ENCODE assay signal across 7 mouse cellular contexts in the genomic region with DNA sequence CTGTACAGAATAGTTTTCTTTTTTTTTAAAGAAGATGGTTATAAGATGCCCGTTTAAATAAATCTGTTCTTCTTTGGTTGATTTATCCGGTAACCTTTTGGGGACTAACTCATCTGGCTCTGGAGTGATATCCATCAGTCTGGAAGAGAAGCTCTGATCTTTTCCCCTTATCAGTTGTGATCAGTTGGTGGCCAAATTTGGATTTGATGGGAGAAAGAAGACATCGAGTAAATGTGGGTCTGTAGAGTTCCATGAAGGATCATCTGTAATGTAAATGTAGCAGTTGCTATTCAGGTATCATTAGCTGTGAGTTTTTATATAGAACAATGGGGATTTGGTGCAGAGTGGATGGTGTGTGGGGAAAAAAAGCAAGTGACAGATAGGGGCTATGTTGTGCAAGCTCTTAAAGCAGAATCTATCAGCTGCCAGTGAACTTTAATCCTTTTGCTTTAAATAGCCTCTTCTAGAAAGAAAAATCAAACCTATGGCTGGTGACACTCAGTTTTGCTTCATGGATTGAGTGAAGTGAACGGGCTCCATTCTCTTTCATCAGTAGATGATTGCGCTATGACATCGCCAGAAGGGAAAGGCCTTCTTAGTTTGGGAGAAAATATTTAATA. TPM values are rescaled to one million over a fixed set of nuclear protein-coding genes. Genes with fewer than 3 reads are reported as not detected.
A peak's percentile ranks its signal among the peaks of the same experiment; 100 is the strongest.
DNase-seq lines count a peak whose midpoint lies in the region; ATAC-seq and TF ChIP-seq lines count a peak whose summit lies in the region.

No protein-coding gene starts in this region.

- peak overlapping the region; percentile 95 for H3K27ac ChIP-seq in forebrain, embryonic 10.5 days
- no peak overlapping the region for H3K27ac ChIP-seq in limb, embryonic 14.5 days (replicated peaks; ENCODE audit: low read depth, low read length)
- H3K27ac ChIP-seq in stomach, embryonic 16.5 days (ENCODE audit: low read length) = peak overlapping the region; percentile 6; the same call in 1 of the 2 replicates

- H3K4me1 ChIP-seq in megakaryocyte, embryonic 14.5 days = peaks cover 49% of the 10 kb centered on the region
- peaks cover 26% of the 10 kb centered on the region for H3K4me1 ChIP-seq in forebrain, embryonic 10.5 days
- peaks cover 4% of the 10 kb centered on the region; the same call in 1 of the 2 replicates for H3K4me1 ChIP-seq in limb, embryonic 14.5 days (ENCODE audit: control insufficient read depth, insufficient read depth, low read length)
- peaks cover 8% of the 10 kb centered on the region for H3K4me1 ChIP-seq in stomach, embryonic 16.5 days (ENCODE audit: control insufficient read depth, insufficient read depth, low read length)

- peaks cover 2% of the 10 kb centered on the region for H3K27me3 ChIP-seq in megakaryocyte, embryonic 14.5 days (replicated peaks)
- H3K27me3 ChIP-seq in forebrain, embryonic 10.5 days (ENCODE audit: poor library complexity, severe bottlenecking) = no peaks in the 10 kb centered on the region
- H3K27me3 ChIP-seq in limb, embryonic 14.5 days (ENCODE audit: control insufficient read depth, insufficient read depth, low read length) = no peaks in the 10 kb centered on the region
- H3K27me3 ChIP-seq in stomach, embryonic 16.5 days (ENCODE audit: control insufficient read depth, insufficient read depth, low read length) = no peaks in the 10 kb centered on the region

- H3K9me3 ChIP-seq in megakaryocyte, embryonic 14.5 days = no peaks in the 10 kb centered on the region; the same call in 1 of the 2 replicates
- no peaks in the 10 kb centered on the region for H3K9me3 ChIP-seq in forebrain, embryonic 10.5 days
- no peaks in the 10 kb centered on the region for H3K9me3 ChIP-seq in limb, embryonic 14.5 days (ENCODE audit: control insufficient read depth, low read length)
- H3K9me3 ChIP-seq in stomach, embryonic 16.5 days (replicated peaks; ENCODE audit: control insufficient read depth, low read length) = no peaks in the 10 kb centered on the region

- peak overlapping the region; percentile 89 for H3K9ac ChIP-seq in limb, embryonic 14.5 days (ENCODE audit: low read depth, low read length, severe bottlenecking)
- H3K9ac ChIP-seq in stomach, embryonic 16.5 days (ENCODE audit: low read length) = peak overlapping the region; percentile 92

- H3K36me3 ChIP-seq in megakaryocyte, embryonic 14.5 days (replicated peaks; ENCODE audit: low read length) = peaks cover 14% of the 10 kb centered on the region
- H3K36me3 ChIP-seq in forebrain, embryonic 10.5 days (replicated peaks) = peaks cover 4% of the 10 kb centered on the region
- no peaks in the 10 kb centered on the region for H3K36me3 ChIP-seq in limb, embryonic 14.5 days (ENCODE audit: control insufficient read depth, insufficient read depth, low read length)
- no peaks in the 10 kb centered on the region for H3K36me3 ChIP-seq in stomach, embryonic 16.5 days (ENCODE audit: control insufficient read depth, insufficient read depth, low read length)

- TF ChIP-seq POLR2A in limb, embryonic 14.5 days (IDR thresholded peaks at IDR 0.05; ENCODE audit: borderline replicate concordance, extremely low read depth, insufficient read depth, insufficient read length) = no peak

- 49% methylated on average over 6 of the region's 6 CpGs for WGBS in forebrain, embryonic 10.5 days
- WGBS in limb, embryonic 14.5 days = 42% methylated on average over 6 of the region's 6 CpGs
- 27% methylated on average over 6 of the region's 6 CpGs for WGBS in stomach, embryonic 16.5 days

- H3K4me3 ChIP-seq in megakaryocyte, embryonic 14.5 days (replicated peaks) = peak overlapping the region; percentile 100
- peak overlapping the region; percentile 90 for H3K4me3 ChIP-seq in forebrain, embryonic 10.5 days
- H3K4me3 ChIP-seq in limb, embryonic 14.5 days (replicated peaks; ENCODE audit: low read length) = peak overlapping the region; percentile 77
- H3K4me3 ChIP-seq in stomach, embryonic 16.5 days (replicated peaks; ENCODE audit: low read length) = peak overlapping the region; percentile 83

- peak overlapping the region; percentile 85 for H3K4me2 ChIP-seq in limb, embryonic 14.5 days (replicated peaks; ENCODE audit: low read depth, low read length, severe bottlenecking)
- peak overlapping the region; percentile 65 for H3K4me2 ChIP-seq in stomach, embryonic 16.5 days (ENCODE audit: low read depth, low read length)

- no peak for ATAC-seq in megakaryocyte, adult 5-6 weeks (ENCODE audit: poor library complexity, severe bottlenecking)
- ATAC-seq in limb, embryonic 14.5 days (ENCODE audit: low FRiP score, low read depth) = no peak
- no peak for ATAC-seq in stomach, embryonic 16.5 days (ENCODE audit: insufficient read depth, low FRiP score)
- no peak for ATAC-seq in cerebellum, adult (ENCODE audit: insufficient number of reproducible peaks, low FRiP score, low TSS enrichment)

- DNase-seq in forebrain, embryonic 10.5 days (ENCODE audit: extremely low spot score, low spot score) = no peak
- DNase-seq in limb, embryonic 14.5 days (ENCODE audit: low spot score) = no peak
- DNase-seq in right cerebral cortex, postnatal 4 days = no peak

RNA-seq across cellular contexts. Expression of gene Cdk8, which starts 1.1 kb away (rescaled TPM):
- 6.7 and 13.7 TPM in 2 replicates for polyA plus RNA-seq in megakaryocyte, embryonic 14.5 days (2012; ENCODE audit: insufficient read depth, low replicate concordance)
- total RNA-seq in megakaryocyte, adult 5-6 weeks (2015) = 25.3 and 31.1 TPM in 2 replicates
- total RNA-seq in megakaryocyte, adult 5-6 weeks (2017) = 23.3 and 24.0 TPM in 2 replicates
- polyA plus RNA-seq in forebrain, embryonic 10.5 days (2016; fragmentation: Nextera tagmentation; extraction: Ambion mirVana) = 21.8 and 22.6 TPM in 2 replicates
- polyA plus RNA-seq in limb, embryonic 14.5 days (2012; rRNA removed) = 68.3 and 75.1 TPM in 2 replicates
- 27.1 and 28.0 TPM in 2 replicates for polyA plus RNA-seq in limb, embryonic 14.5 days (2014; fragmentation: Nextera tagmentation; extraction: Ambion mirVana)
- 11.5 and 13.0 TPM in 2 replicates for polyA plus RNA-seq in stomach, embryonic 16.5 days (2015; fragmentation: Nextera tagmentation; extraction: Ambion mirVana)

RNA-seq across cellular contexts. Expression of gene Rnf6, which starts 10.8 kb away (rescaled TPM):
- 8.2 and 8.3 TPM in 2 replicates for polyA plus RNA-seq in megakaryocyte, embryonic 14.5 days (2012; ENCODE audit: insufficient read depth, low replicate concordance)
- total RNA-seq in megakaryocyte, adult 5-6 weeks (2015) = 23.3 and 24.6 TPM in 2 replicates
- 43.2 and 46.4 TPM in 2 replicates for total RNA-seq in megakaryocyte, adult 5-6 weeks (2017)
- polyA plus RNA-seq in forebrain, embryonic 10.5 days (2016; fragmentation: Nextera tagmentation; extraction: Ambion mirVana) = 25.9 and 27.7 TPM in 2 replicates
- polyA plus RNA-seq in limb, embryonic 14.5 days (2012; rRNA removed) = 16.6 and 25.4 TPM in 2 replicates
- 36.6 and 37.8 TPM in 2 replicates for polyA plus RNA-seq in limb, embryonic 14.5 days (2014; fragmentation: Nextera tagmentation; extraction: Ambion mirVana)
- 58.1 and 64.6 TPM in 2 replicates for polyA plus RNA-seq in stomach, embryonic 16.5 days (2015; fragmentation: Nextera tagmentation; extraction: Ambion mirVana)

RNA-seq across cellular contexts. Expression of gene 1700001J03Rik, which starts 47.1 kb away (rescaled TPM):
- not detected in 2 replicates for polyA plus RNA-seq in megakaryocyte, embryonic 14.5 days (2012; ENCODE audit: insufficient read depth, low replicate concordance)
- 0.80 TPM in 1 of 2 replicates, not detected in the other for total RNA-seq in megakaryocyte, adult 5-6 weeks (2015)
- not detected in 2 replicates for total RNA-seq in megakaryocyte, adult 5-6 weeks (2017)
- polyA plus RNA-seq in forebrain, embryonic 10.5 days (2016; fragmentation: Nextera tagmentation; extraction: Ambion mirVana) = not detected in 2 replicates
- 0.38 and 0.68 TPM in 2 replicates for polyA plus RNA-seq in limb, embryonic 14.5 days (2012; rRNA removed)
- not detected in 2 replicates for polyA plus RNA-seq in limb, embryonic 14.5 days (2014; fragmentation: Nextera tagmentation; extraction: Ambion mirVana)
- polyA plus RNA-seq in stomach, embryonic 16.5 days (2015; fragmentation: Nextera tagmentation; extraction: Ambion mirVana) = not detected in 2 replicates
